Mouse (Mus musculus) myocyte (in vitro differentiated cells): Measurements from ENCODE around the gene Zc3h18. TPM values are rescaled to one million over a fixed set of nuclear protein-coding genes. Genes with fewer than 3 reads are reported as not detected.

Experiments
- H3K27me3 ChIP-seq: one replicate; pipeline ENCODE4 v1.6.1; 2011; ENCODE audit not compliant: control insufficient read depth, insufficient read depth, insufficient read length
- H3K36me3 ChIP-seq: one replicate; pipeline ENCODE4 v1.6.1; 2011; ENCODE audit not compliant: control insufficient read depth, insufficient read depth
- H3K4me2 ChIP-seq: one replicate; pipeline ENCODE4 v1.6.1; 2011; ENCODE audit warnings: low read depth, control low read depth
- H3K4me3 ChIP-seq: one replicate; pipeline ENCODE4 v1.5.1; 2011; ENCODE audit warnings: mild to moderate bottlenecking, control low read depth, moderate library complexity
- H3K79me2 ChIP-seq: one replicate; pipeline ENCODE4 v1.6.1; 2011; ENCODE audit not compliant: control insufficient read depth, insufficient read depth
- H3ac ChIP-seq: one replicate; pipeline ENCODE4 v1.6.1; 2011; ENCODE audit not compliant: control insufficient read depth, insufficient read length
- CEBPB ChIP-seq: IDR thresholded peaks from 2 replicates; pipeline ENCODE4 v1.6.1; 2011; ENCODE audit warnings: mild to moderate bottlenecking, moderate library complexity; ENCODE audit not compliant: poor library complexity, insufficient read depth, severe bottlenecking
- E2F4 ChIP-seq: IDR thresholded peaks from one replicate; pipeline ENCODE4 v1.6.1; 2011; ENCODE audit warnings: mild to moderate bottlenecking, control low read depth, moderate library complexity; ENCODE audit not compliant: insufficient read depth
- MAX ChIP-seq: IDR thresholded peaks from one replicate; pipeline ENCODE4 v1.6.1; 2011; ENCODE audit warnings: low read depth, mild to moderate bottlenecking, control low read depth
- MYOD1 ChIP-seq, 3 experiments: IDR thresholded peaks; one replicate each; pipeline ENCODE4 v1.6.1; 2011; ENCODE audit warnings: control low read depth in 2 of 3, low read depth in 2 of 3, mild to moderate bottlenecking in 2 of 3, moderate library complexity in 1 of 3; ENCODE audit not compliant: insufficient read length in 2 of 3, control insufficient read depth in 1 of 3
- MYOG ChIP-seq, 3 experiments: IDR thresholded peaks; one replicate each; pipeline ENCODE4 v1.6.1; 2011; ENCODE audit warnings: control low read depth in 2 of 3, low read depth in 2 of 3, mild to moderate bottlenecking in 2 of 3; ENCODE audit not compliant: insufficient read length in 2 of 3, control insufficient read depth in 1 of 3, insufficient read depth in 1 of 3
- POLR2A ChIP-seq: IDR thresholded peaks from one replicate; pipeline ENCODE4 v1.6.1; 2011; ENCODE audit warnings: low read depth, mild to moderate bottlenecking, control low read depth, moderate library complexity; ENCODE audit not compliant: insufficient read length
- POLR2AphosphoS2 ChIP-seq: IDR thresholded peaks from one replicate; pipeline ENCODE4 v1.6.1; 2011; ENCODE audit warnings: low read depth, control low read depth; ENCODE audit not compliant: insufficient read length
- REST ChIP-seq: IDR thresholded peaks from one replicate; pipeline ENCODE4 v1.6.1; 2011; ENCODE audit warnings: mild to moderate bottlenecking, control low read depth, moderate library complexity; ENCODE audit not compliant: insufficient read depth, insufficient read length
- SRF ChIP-seq: IDR thresholded peaks from one replicate; pipeline ENCODE4 v1.6.1; 2011; ENCODE audit warnings: low read depth; ENCODE audit not compliant: control insufficient read depth, insufficient read length
- TCF12 ChIP-seq: IDR thresholded peaks from one replicate; pipeline ENCODE4 v1.6.1; 2011; ENCODE audit warnings: mild to moderate bottlenecking, control low read depth; ENCODE audit not compliant: poor library complexity, insufficient read depth, severe bottlenecking
- TCF3 ChIP-seq: IDR thresholded peaks from one replicate; pipeline ENCODE4 v1.6.1; 2011; ENCODE audit warnings: low read depth, control low read depth; ENCODE audit not compliant: insufficient read length
- USF1 ChIP-seq: IDR thresholded peaks from one replicate; pipeline ENCODE4 v1.6.1; 2011; ENCODE audit warnings: low read depth, mild to moderate bottlenecking, control low read depth, moderate library complexity
- polyA plus RNA-seq: library from polyadenylated mRNA; unstranded; fragments of >200 nt; fragmentation: generic; extraction: Trizol; gene quantifications from one replicate; pipeline ENCODE4 v1.2.1, GENCODE M21; 2012; ENCODE audit warnings: missing spikeins

Gene Zc3h18
- polyA plus RNA-seq, 1 experiment: 28.8 TPM

DNA sequence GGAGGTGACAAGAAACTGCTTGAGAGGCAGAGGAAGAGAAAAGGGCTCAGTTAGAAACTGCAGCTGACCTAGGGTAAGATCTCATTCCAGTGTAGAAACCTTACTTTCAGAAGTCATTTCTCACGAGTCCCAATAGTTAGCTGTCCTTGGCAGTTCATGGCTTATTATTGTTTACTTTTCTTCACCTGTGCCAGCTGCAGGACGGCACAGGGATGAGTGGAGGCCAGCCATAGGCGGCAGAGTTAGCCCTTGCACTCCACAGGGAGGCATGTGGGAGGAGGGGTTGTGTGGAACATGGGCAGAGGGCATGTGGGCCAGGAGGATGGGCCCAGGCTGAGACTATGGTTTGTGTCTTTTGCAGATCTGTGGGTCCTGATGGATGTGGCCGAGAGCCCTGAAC, 6.6 kb downstream of the Zc3h18 start:
- no peak for TF ChIP-seq REST
- Histone ChIP-seq H3K4me2 (no peak overlapping the region), H3K79me2 (peaks cover 69% of the 10 kb centered on the region), H3ac (no peak overlapping the region), H3K4me3 (no peak overlapping the region), H3K27me3 (no peaks in the 10 kb centered on the region), H3K36me3 (peaks cover 51% of the 10 kb centered on the region)

DNA sequence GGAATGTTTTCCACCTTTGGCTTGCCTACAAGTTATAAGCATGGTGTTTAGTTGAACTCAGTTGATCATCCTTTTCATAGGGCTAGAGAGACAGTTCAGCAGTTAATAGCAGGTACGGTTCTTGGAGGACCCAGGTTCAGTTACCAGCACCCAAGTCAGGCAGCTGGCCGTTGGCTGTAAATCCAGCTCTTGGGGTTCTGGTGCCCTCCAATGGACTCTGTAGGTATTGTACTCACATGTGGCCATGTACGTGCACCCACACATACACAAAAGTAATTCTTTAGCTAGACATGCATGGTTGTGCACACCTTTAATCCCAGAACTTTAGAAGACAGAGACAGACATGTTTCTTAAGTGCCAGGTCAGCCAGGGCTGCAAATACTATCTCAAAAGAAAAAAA, 12.9 kb downstream of the Zc3h18 start:
- no peaks in the 10 kb centered on the region for H3K27me3 ChIP-seq
- TF ChIP-seq USF1: no peak
- TF ChIP-seq E2F4: no peak
- TF ChIP-seq SRF: no peak
- TF ChIP-seq MAX: no peak
- TF ChIP-seq CEBPB: no peak
- TF ChIP-seq TCF12: no peak
- TF ChIP-seq POLR2A: no peak
- TF ChIP-seq POLR2AphosphoS2: no peak
- no peak for TF ChIP-seq MYOG (IDR thresholded peaks at IDR 0.05; ENCODE audit: control insufficient read depth in 1 of 3, insufficient read depth in 1 of 3, insufficient read length in 2 of 3, low read depth in 2 of 3)
- no peak for TF ChIP-seq REST

GRCm38 (mm10) chr8:122390758-122391157, 14.3 kb downstream of the Zc3h18 start:
- Histone ChIP-seq H3K27me3 (no peaks in the 10 kb centered on the region), H3ac (no peak overlapping the region)

More for the DNA sequence above, 12.9 kb downstream of the Zc3h18 start:
- Histone ChIP-seq H3ac (no peak overlapping the region), H3K4me3 (no peak overlapping the region), H3K79me2 (peaks cover 12% of the 10 kb centered on the region), H3K36me3 (peaks cover 64% of the 10 kb centered on the region), H3K4me2 (no peak overlapping the region)

DNA sequence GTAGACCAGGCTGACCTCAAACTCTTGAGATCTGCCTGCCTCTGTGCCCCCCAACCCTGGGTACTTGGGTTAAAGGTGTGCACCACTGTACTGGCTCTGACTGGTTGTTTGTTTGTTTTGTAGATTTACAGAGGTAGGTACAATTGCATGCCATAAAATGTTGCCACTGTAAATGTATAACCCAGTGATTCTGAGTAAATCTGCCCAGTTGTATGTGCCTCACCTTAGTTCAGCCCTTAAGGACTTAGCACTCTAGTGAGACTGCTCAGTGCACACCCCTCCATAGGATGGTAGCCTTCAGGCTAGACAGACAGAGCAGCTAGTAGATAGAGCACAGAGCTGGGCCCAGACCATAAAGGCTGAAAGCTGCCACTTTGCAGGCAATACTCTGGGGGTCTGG, 17.3 kb downstream of the Zc3h18 start:
- H3ac ChIP-seq: no peak overlapping the region
- no peaks in the 10 kb centered on the region for H3K27me3 ChIP-seq
- TF ChIP-seq MYOG (IDR thresholded peaks at IDR 0.05; ENCODE audit: control insufficient read depth in 1 of 3, insufficient read depth in 1 of 3, insufficient read length in 2 of 3, low read depth in 2 of 3): no peak
- TF ChIP-seq CEBPB: no peak
- TF ChIP-seq USF1: no peak
- no peak for TF ChIP-seq MAX
- no peak for TF ChIP-seq SRF
- TF ChIP-seq POLR2AphosphoS2: no peak
- TF ChIP-seq E2F4: no peak
- TF ChIP-seq TCF3: no peak
- no peak for TF ChIP-seq MYOD1 (IDR thresholded peaks at IDR 0.05; ENCODE audit: control insufficient read depth in 1 of 3, insufficient read length in 2 of 3, low read depth in 2 of 3)
- no peak for TF ChIP-seq TCF12
- TF ChIP-seq POLR2A: no peak
- no peak for TF ChIP-seq REST
- H3K79me2 ChIP-seq: no peaks in the 10 kb centered on the region
- H3K36me3 ChIP-seq: peaks cover 28% of the 10 kb centered on the region
- H3K4me3 ChIP-seq: no peak overlapping the region
- no peak overlapping the region for H3K4me2 ChIP-seq

More at GRCm38 (mm10) chr8:122390758-122391157, 14.3 kb downstream of the Zc3h18 start:
- H3K4me3 ChIP-seq: no peak overlapping the region
- H3K36me3 ChIP-seq: peaks cover 54% of the 10 kb centered on the region
- H3K79me2 ChIP-seq: peaks cover 4% of the 10 kb centered on the region
- H3K4me2 ChIP-seq: no peak overlapping the region
- TF ChIP-seq POLR2AphosphoS2 (no peak), TCF12 (no peak), REST (no peak), E2F4 (no peak), SRF (no peak)

- Histone ChIP-seq H3K79me2 (no peaks in the 10 kb centered on the region), H3K4me3 (no peak overlapping the region), H3K27me3 (no peaks in the 10 kb centered on the region)
Measured at GRCm38 (mm10) chr8:122395291-122395690, 18.9 kb downstream of the Zc3h18 start.

More at GRCm38 (mm10) chr8:122395291-122395690, 18.9 kb downstream of the Zc3h18 start:
- TF ChIP-seq MYOG (IDR thresholded peaks at IDR 0.05; ENCODE audit: control insufficient read depth in 1 of 3, insufficient read depth in 1 of 3, insufficient read length in 2 of 3, low read depth in 2 of 3) (no peak), POLR2A (no peak), MYOD1 (IDR thresholded peaks at IDR 0.05; ENCODE audit: control insufficient read depth in 1 of 3, insufficient read length in 2 of 3, low read depth in 2 of 3) (no peak), TCF12 (no peak), E2F4 (no peak), USF1 (no peak), REST (no peak), MAX (no peak), SRF (no peak), TCF3 (no peak), CEBPB (no peak), POLR2AphosphoS2 (no peak)
- Histone ChIP-seq H3K36me3 (peaks cover 37% of the 10 kb centered on the region), H3K4me2 (no peak overlapping the region), H3ac (no peak overlapping the region)
